Mouse (Mus musculus) CD4-positive helper T cell, adult 2 months (primary cell): ENCODE measurements around the gene Dspp.

ENCODE experiments used
- DNase-seq: peaks from one replicate; pipeline ENCODE4 v3.0.0-alpha.2; 2012; ENCODE audit warnings: low read depth, missing footprints, low spot score

Dspp gene

DNA sequence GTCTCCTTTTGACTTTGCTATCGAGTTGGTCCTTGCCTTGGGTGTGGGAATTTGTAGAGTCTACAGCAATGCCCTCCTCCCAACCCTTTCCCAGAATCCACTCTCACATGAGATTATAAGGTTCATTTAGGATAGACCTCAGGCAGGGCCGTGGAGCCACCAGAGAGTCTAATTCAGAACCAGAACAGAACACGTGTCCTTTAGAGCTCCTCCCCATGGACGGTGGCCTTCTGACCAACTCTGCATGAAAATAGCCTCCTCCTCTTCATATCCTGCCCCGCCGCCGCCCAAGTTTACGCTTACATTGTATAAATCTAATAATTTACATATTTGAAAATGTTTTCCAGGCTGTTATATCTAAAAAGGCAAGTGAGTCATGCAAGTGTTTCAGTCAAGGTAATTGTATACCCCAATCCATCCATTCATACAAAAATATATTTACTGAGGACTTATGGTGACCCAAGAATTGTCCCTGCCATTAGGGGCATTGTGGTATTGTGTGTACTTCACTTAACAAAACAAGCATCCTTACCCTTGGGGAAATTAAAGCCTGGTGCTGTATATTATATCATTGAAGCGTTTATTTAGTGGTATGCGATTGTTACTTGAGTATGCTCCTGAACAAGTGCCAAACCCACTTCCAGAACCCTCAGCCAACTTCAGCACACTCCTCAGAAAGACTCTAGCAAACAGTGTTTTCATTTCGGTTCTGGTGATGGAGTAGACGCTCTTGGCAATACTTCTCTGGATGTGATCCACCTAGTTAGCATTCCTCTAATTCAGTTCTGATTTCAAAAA, 30.8 kb downstream of the Dspp start:
- DNase-seq: no peak

DNA sequence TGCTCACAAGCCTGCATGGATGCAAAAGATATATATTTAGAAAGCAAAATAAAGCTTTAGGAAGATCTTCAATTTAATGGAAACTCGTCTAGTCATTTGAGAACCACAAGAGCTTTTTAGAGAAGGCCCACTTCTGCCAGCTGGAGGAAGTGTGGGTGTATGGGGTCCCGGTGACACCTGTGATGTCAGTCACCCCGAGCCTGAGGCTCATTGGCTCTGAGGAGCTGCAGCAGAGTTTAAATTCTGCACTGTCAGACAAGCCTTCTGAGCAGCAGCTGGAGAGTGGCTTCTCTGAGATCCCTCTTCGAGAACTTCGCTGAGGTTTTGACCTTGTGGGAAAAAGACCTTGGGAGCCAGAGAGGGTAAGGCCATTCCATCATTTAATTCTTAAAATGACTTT, 31.8 kb downstream of the Dspp start, which contains the start of gene Dmp1:
Gene Dmp1 (plus strand): TSS at position 263 of the 400 bp plus-strand sequence.
- no peak for DNase-seq

DNA sequence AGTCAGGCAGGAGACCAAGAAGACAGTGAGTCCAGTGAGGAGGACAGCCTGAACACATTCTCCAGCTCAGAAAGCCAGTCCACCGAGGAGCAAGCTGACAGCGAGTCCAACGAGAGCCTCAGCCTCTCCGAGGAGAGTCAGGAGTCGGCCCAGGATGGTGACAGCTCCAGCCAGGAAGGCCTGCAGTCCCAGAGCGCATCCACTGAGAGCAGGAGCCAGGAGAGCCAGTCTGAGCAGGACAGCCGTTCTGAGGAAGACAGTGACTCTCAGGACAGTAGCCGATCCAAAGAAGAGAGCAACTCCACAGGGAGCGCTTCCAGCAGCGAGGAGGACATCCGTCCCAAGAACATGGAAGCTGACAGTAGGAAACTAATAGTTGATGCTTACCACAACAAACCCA, 42.0 kb downstream of the Dspp start:
- no peak for DNase-seq

DNA sequence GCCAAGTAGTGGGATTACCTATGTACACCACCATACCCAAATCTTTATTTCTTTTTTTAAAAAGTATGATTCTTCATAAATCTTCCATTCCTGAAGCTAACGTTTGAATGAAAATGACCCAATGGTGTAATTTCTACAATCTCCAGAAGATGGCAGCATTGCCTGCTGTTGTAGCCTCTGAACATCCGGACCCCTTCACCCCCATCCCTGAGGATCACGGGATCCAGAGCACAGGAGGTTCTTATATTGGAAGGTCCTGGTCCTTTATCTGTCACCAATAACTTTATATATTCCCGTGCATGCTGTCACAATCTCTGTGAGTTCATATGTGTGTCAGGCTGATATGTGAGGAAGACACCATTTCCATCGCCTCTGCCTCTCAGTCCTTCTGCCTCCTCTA, 48.4 kb downstream of the Dspp start:
- DNase-seq: no peak

DNA sequence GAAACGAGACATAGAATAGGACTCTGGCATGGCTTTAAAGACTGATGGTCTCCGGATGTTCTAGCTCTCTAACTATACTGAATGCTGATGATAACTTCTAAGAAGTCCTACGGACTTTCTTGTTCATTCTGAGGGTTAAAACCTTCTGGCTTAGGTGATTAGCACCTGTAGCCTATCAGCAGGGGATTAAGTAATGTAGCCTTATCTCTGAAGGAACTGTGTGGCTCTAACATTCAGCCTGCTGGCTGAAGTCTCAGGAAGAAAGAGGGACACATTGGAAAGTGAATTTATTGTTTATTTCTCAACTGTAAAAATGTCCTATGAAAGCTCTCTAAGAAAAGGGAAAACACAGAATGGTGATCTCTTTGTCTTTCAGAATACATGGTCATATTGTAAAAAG, 53.8 kb downstream of the Dspp start:
- DNase-seq: no peak

DNA sequence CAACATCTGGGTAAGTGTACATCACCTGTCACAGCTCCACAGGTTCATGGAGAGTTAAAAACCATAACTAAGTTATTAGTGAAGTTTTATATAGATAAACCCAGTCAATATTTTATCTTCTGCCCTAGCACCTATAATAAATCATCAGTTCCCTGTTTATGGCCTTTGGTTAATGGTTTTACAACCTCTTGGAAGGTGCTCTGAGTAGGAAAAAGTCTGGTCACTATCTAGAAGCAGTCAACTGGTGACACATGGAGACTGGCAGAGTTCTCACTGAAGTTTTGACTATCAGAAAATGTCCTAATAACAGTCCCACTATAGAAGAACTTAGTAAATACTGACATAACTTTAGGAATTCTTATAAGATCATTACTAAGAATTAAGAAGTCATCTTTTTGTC, 54.2 kb downstream of the Dspp start:
- no peak for DNase-seq

DNA sequence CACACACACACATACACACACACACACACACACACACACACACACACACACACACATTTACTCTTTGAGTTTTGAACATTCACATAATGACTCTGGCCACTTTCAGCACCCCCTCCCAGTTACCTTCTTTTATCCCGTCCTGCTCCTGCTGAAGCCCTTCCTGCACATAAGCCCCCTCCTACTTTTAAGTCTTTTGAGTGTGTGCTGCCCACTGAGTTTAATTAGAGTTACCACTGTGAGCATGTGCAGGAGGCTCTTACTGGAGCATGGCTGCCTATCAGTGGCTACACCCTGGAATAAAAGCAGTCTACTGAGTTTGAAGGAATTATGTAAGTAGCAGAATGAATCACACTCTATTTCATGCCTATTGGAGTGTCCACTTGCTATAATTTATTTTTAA, 58.0 kb downstream of the Dspp start:
- DNase-seq: no peak
